Mouse (Mus musculus) intestine, embryonic 15.5 days (tissue): Measurements from ENCODE around the gene Immp2l. TPM values are rescaled to one million over a fixed set of nuclear protein-coding genes. Genes with fewer than 3 reads are reported as not detected.

Experiments
- ATAC-seq: fragments of 200-750 bp; cut with Nextera tagmentation; 2 replicates; pipeline ENCODE4 v1.8.0; 2017; ENCODE audit warnings: moderate TSS enrichment, moderate library complexity
- H3K27ac ChIP-seq: fragments of 300-500 bp; sonication (generic); 2 replicates; pipeline ENCODE4 v1.5.1; 2015; ENCODE audit warnings: mild to moderate bottlenecking, inconsistent platforms
- H3K27me3 ChIP-seq: fragments of 300-500 bp; sonication (generic); replicated peaks from 2 replicates; pipeline ENCODE4 v1.6.1; 2015; ENCODE audit warnings: inconsistent platforms
- H3K36me3 ChIP-seq: fragments of 300-500 bp; sonication (generic); 2 replicates; pipeline ENCODE4 v1.6.1; 2015; ENCODE audit warnings: inconsistent platforms
- H3K4me1 ChIP-seq: fragments of 300-500 bp; sonication (generic); replicated peaks from 2 replicates; pipeline ENCODE4 v1.6.1; 2015; ENCODE audit warnings: inconsistent platforms
- H3K4me2 ChIP-seq: fragments of 300-500 bp; sonication (generic); replicated peaks from 2 replicates; pipeline ENCODE4 v1.6.1; 2015; ENCODE audit warnings: mild to moderate bottlenecking, inconsistent platforms
- H3K4me3 ChIP-seq: fragments of 300-500 bp; sonication (generic); replicated peaks from 2 replicates; pipeline ENCODE4 v1.5.1; 2015; ENCODE audit warnings: inconsistent platforms
- H3K9ac ChIP-seq: fragments of 300-500 bp; sonication (generic); 2 replicates; pipeline ENCODE4 v1.6.1; 2015; ENCODE audit warnings: inconsistent platforms
- H3K9me3 ChIP-seq: fragments of 300-500 bp; sonication (generic); 2 replicates; pipeline ENCODE4 v1.6.1; 2016; ENCODE audit warnings: inconsistent platforms
- WGBS: fragments of 180-500 bp; shearing (Covaris S2); methylation state at CpG from one replicate; pipeline ENCODE4 v1.1.7; 2015; 5-methylcytosine and 5-hydroxymethylcytosine counted together
- polyA plus RNA-seq: library from polyadenylated mRNA; unstranded; fragments of >200 nt; fragmentation: Nextera tagmentation; extraction: Ambion mirVana; gene quantifications from 2 replicates; pipeline ENCODE4 v1.2.1, GENCODE M21; 2015

The Immp2l gene
- polyA plus RNA-seq, 1 experiment from 2014 or later, result 27.7 TPM

DNA sequence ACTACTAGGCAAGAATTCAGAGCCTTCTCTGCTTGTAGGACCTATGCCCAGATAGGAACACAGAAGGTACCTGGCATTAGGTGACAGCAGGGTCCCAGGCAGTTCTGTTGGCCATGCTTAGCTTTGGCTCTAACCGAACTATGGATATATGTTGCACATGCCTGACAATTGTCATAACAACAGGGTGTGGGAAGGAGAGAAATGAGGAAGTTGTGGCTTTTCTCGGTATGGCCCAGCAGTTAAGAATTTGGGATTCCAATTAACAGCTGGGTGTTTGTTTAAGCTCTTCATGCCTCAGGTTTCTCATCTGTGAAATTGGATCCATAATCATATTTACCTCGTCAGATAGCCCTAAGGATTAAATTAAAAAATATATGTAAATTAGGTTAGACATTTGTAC lies 854.6 kb downstream of the Immp2l start:
- Histone ChIP-seq H3K27me3 (no peaks in the 10 kb centered on the region), H3K4me2 (no peak overlapping the region), H3K36me3 (no peaks in the 10 kb centered on the region), H3K27ac (no peak overlapping the region), H3K4me1 (no peaks in the 10 kb centered on the region), H3K9ac (no peak overlapping the region), H3K4me3 (no peak overlapping the region), H3K9me3 (no peaks in the 10 kb centered on the region)
- 70% methylated on average over 3 of the region's 3 CpGs for WGBS
- ATAC-seq, result no peak

DNA sequence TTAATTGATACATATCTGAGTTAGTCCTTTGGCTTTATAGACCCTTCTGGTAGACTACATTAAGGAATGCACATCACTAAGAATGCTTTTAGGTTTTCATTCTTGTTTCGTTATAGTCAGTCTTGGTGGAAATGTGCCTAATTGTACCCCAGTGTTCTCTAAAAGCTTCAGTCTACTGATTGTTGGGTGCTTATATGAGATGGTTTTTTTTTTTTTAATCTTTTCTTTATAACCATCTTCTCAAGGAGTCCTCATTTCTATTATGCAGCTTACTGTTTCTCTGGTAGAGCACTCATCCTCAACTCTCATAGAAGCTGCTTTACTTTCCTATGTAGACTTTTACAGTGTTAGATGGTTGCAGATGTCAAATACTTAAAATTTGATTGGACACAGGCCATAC lies 855.1 kb downstream of the Immp2l start:
- Histone ChIP-seq H3K9me3 (no peaks in the 10 kb centered on the region), H3K27me3 (no peaks in the 10 kb centered on the region), H3K4me1 (no peaks in the 10 kb centered on the region), H3K36me3 (no peaks in the 10 kb centered on the region), H3K4me2 (no peak overlapping the region), H3K27ac (no peak overlapping the region), H3K9ac (no peak overlapping the region), H3K4me3 (no peak overlapping the region)
- no peak for ATAC-seq
- 95% methylated on average over 1 of the region's 1 CpGs for WGBS

DNA sequence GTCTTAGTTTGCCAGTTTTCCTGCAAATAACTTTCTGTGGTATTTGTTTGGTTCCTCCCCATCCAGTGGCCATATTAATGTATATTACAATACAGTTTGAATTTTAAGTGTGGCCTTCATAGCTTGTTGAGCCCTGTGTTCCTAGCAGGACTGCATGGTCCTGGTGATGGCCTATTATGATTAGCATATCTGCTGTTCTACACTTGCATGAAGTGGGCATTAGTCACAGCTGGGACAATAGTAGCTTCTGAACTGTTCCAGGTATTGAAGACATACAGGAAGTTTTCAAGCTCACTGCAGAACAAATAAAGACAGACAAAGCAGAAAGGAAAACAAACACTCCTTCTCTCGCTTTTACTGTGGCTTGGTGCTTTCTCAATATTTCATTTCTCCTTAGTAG lies 855.5 kb downstream of the Immp2l start:
- 74% methylated on average over 1 of the region's 1 CpGs for WGBS
- Histone ChIP-seq H3K9ac (no peak overlapping the region), H3K27me3 (no peaks in the 10 kb centered on the region), H3K9me3 (no peaks in the 10 kb centered on the region), H3K4me2 (no peak overlapping the region), H3K36me3 (no peaks in the 10 kb centered on the region), H3K27ac (no peak overlapping the region), H3K4me1 (no peaks in the 10 kb centered on the region), H3K4me3 (no peak overlapping the region)
- ATAC-seq, result no peak

DNA sequence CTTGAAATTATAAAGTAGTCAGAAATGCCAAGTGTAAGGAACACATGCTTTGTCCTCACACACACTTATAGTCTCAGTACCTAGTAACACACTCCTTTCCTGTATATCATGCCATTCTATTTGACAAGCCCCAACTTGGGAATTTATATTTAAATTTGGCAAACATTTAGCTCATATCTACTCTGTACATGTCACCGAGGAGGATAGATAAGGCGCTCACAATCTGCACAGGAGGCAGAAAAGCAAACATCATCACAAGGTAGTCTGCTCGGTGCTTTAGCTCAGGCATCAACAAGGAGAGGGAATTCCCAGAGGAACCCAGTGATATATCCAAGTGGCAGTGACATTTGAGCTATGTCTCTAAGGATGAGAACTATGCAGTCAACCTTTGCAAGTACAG lies 856.9 kb downstream of the Immp2l start:
- ATAC-seq, result no peak
- Histone ChIP-seq H3K36me3 (no peaks in the 10 kb centered on the region), H3K4me2 (no peak overlapping the region), H3K4me3 (no peak overlapping the region), H3K4me1 (no peaks in the 10 kb centered on the region), H3K27ac (no peak overlapping the region), H3K27me3 (no peaks in the 10 kb centered on the region), H3K9me3 (no peaks in the 10 kb centered on the region), H3K9ac (no peak overlapping the region)
- 65% methylated on average over 3 of the region's 3 CpGs for WGBS

DNA sequence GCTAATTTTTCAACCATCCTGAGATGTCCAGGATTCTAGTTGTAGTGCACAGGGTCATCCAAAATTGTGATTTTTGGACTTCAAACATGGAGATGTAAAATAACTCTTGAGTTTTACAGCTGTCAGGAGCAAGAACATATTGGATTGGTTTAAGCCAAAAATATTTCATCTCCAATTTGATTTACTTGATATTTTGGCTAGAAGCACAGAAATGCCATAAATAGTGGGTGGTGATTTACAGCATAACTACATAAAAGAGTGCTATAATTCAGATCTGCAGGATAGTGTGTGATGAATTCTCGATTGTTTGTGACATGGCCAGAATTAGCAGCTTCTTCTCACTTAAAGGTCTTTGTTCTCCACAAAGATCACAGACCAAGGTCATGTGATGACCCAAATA lies 884.1 kb downstream of the Immp2l start:
- Histone ChIP-seq H3K27me3 (no peaks in the 10 kb centered on the region), H3K9me3 (no peaks in the 10 kb centered on the region), H3K4me1 (no peaks in the 10 kb centered on the region), H3K4me2 (no peak overlapping the region), H3K36me3 (no peaks in the 10 kb centered on the region), H3K4me3 (no peak overlapping the region), H3K9ac (no peak overlapping the region), H3K27ac (no peak overlapping the region)
- ATAC-seq, result no peak
- WGBS, result 56% methylated on average over 1 of the region's 1 CpGs

DNA sequence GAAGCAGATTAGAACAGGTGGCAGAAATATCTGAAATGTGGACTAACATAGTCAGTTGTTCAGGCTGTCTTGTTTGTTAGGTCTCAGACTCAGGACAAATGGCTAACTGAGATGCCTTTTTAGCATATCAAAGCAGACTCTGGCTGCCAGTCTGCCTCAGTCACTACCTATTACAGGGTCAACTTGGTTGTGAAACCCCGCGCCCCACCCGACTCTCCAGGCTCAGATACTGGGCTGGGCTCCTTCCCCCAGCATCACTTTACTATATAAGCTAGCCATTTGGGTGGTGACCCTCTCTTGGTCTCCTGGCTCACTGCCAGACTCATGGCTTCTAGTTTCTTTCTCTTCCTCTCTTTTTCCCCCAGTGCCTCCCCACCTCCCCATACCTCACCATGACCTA lies 887.7 kb downstream of the Immp2l start:
- Histone ChIP-seq H3K27ac (no peak overlapping the region), H3K4me2 (no peak overlapping the region), H3K4me1 (no peaks in the 10 kb centered on the region), H3K36me3 (no peaks in the 10 kb centered on the region), H3K4me3 (no peak overlapping the region), H3K27me3 (no peaks in the 10 kb centered on the region), H3K9ac (no peak overlapping the region), H3K9me3 (no peaks in the 10 kb centered on the region)
- no peak for ATAC-seq
- 86% methylated on average over 3 of the region's 3 CpGs for WGBS

DNA sequence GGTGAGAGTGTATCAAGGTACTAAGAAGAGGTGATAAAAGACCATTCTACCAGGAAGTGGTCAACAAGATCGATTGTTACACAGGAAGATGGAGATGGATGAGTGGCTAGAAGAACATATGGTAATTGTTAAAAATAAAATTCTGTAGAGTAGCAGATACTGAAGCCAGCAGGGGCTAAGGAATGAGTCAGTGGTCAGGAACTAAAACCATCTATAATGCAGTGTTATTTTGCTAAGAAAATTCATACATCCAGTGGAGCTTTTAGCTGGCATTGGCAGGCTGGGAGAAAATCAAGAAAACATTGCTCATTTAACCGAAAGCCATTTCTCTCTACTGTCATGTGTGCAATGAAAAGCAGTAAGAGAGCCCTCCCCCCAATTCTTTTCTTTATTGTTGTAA lies 913.9 kb downstream of the Immp2l start:
- H3K36me3 ChIP-seq, result no peaks in the 10 kb centered on the region
- no peak overlapping the region for H3K4me2 ChIP-seq
- no peaks in the 10 kb centered on the region for H3K4me1 ChIP-seq
- 85% methylated on average over 2 of the region's 2 CpGs for WGBS
- H3K9ac ChIP-seq, result no peak overlapping the region
- H3K27ac ChIP-seq, result no peak overlapping the region
- no peaks in the 10 kb centered on the region for H3K27me3 ChIP-seq
- no peak overlapping the region for H3K4me3 ChIP-seq
- H3K9me3 ChIP-seq, result no peaks in the 10 kb centered on the region
- ATAC-seq, result no peak

DNA sequence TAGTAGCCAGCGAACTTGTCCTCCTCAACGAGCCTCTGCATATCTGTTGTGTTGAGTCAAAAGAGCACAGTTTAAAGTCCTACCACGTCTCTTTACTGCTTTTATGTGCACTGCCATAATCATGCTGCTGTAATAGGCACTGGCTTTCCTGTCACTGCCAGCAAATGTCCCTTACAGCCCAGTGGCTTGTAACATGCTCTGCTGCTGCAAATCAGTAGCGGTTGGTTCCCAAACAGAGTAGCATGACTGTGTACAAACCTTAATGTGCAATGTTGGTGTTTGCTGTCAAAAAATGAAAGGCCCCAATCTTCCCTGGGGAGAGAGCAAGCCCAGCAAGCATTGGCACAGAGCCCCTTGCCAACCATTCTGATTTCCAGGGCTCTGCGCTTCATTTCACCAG lies 918.0 kb downstream of the Immp2l start:
- no peak overlapping the region for H3K27ac ChIP-seq
- no peak overlapping the region for H3K4me3 ChIP-seq
- no peaks in the 10 kb centered on the region for H3K9me3 ChIP-seq
- no peak overlapping the region for H3K9ac ChIP-seq
- no peak overlapping the region for H3K4me2 ChIP-seq
- H3K4me1 ChIP-seq, result no peaks in the 10 kb centered on the region
- 88% methylated on average over 5 of the region's 5 CpGs for WGBS
- H3K36me3 ChIP-seq, result no peaks in the 10 kb centered on the region
- H3K27me3 ChIP-seq, result no peaks in the 10 kb centered on the region
- ATAC-seq, result no peak

DNA sequence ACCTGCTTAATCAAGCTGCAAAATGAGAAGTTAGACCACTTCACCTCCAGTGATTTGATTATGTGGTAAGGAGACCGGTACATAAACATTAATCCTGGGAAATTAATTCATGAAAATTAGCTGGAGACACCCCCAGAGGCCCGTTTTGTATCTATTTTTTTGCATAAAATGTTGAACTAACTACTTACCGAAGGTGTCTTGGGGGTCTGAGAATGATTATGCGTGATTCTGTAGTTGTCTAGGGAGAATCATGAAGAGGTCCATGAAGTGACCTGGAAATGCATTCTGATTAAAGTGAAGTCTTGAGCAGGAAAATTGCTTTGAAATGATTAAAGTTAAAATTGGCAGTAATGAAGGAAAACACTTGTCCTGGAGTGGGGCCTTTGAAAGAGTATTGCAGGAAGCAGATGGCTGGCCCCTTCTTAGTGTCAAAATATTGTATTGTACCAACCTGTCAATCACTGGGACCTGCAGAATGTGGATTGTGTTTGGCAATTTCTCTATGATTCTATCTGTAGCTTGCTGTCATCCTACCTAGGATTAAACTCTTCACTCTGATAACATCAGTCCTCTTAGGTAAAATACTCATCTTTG lies 920.3 kb downstream of the Immp2l start:
- Histone ChIP-seq H3K4me2 (no peak overlapping the region), H3K4me3 (no peak overlapping the region), H3K9me3 (no peaks in the 10 kb centered on the region), H3K9ac (no peak overlapping the region), H3K36me3 (no peaks in the 10 kb centered on the region), H3K27me3 (no peaks in the 10 kb centered on the region), H3K4me1 (no peaks in the 10 kb centered on the region), H3K27ac (no peak overlapping the region)
- no peak for ATAC-seq
- 76% methylated on average over 4 of the region's 4 CpGs for WGBS

DNA sequence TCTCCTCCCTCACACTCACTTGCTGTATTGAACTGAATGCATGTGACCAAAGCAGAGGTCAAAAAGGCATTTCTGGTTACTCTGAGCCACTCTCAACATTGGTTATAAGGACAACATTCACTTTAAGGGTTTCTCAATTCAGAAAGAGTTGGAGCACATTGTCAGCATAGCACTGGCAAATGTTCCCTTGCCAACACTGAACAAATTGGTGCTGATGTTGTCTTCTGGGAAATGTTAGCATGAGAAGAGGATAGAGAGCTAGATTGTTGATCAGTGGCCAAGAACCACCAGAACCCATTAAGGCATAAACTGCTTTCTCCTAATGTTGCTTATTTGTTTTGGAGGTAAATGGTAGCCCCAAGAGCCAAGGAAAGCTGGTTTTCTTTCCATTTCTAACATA lies 922.6 kb downstream of the Immp2l start:
- H3K9me3 ChIP-seq, result no peaks in the 10 kb centered on the region
- H3K4me1 ChIP-seq, result no peaks in the 10 kb centered on the region
- H3K27me3 ChIP-seq, result no peaks in the 10 kb centered on the region
- ATAC-seq, result no peak
- no peak overlapping the region for H3K4me3 ChIP-seq
- no peak overlapping the region for H3K9ac ChIP-seq
- H3K36me3 ChIP-seq, result no peaks in the 10 kb centered on the region
- H3K27ac ChIP-seq, result no peak overlapping the region
- H3K4me2 ChIP-seq, result no peak overlapping the region

DNA sequence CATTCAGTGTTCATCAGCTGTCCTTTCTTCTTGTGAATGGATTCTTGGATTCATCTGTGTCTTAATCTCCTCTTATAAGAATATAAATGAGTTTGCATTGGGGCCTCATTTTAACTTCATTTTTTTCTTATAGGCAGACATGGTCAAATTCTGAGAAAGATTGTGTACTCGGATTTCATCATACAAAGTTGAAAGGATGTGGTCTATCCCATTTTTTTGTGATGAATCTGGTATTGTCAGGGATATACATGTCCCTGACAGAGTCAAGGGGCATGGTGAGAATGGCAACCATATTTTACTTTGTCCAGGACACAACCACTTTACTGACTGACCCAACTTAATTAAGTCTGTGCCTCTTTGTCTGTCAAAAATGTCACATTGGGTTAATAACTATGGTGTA lies 925.5 kb downstream of the Immp2l start:
- H3K4me1 ChIP-seq, result no peaks in the 10 kb centered on the region
- no peak for ATAC-seq
- no peak overlapping the region for H3K27ac ChIP-seq
- H3K36me3 ChIP-seq, result no peaks in the 10 kb centered on the region
- WGBS, result 89% methylated on average over 1 of the region's 1 CpGs
- H3K4me2 ChIP-seq, result no peak overlapping the region
- no peaks in the 10 kb centered on the region for H3K27me3 ChIP-seq
- no peak overlapping the region for H3K9ac ChIP-seq
- no peak overlapping the region for H3K4me3 ChIP-seq
- H3K9me3 ChIP-seq, result no peaks in the 10 kb centered on the region

DNA sequence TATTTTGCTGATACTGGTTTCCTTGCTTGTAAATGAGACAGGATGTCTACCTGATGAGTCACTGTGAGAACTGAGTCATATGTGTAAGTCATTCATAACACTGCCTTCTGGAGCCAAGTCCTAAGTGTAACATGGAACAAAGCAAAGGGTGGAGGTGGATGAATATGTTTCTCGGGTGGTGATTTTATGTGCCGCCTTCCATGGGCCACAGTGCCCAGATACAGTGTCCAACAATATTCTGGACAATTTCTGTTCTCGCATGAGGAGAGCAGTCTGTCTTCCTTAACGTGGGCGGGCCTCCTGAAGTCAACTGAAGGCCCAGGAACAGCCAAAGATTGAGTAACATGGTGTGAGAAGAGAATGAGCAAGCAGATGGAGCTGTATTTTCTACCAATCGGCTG lies 926.0 kb downstream of the Immp2l start:
- WGBS, result 91% methylated on average over 6 of the region's 6 CpGs
- no peak for ATAC-seq

DNA sequence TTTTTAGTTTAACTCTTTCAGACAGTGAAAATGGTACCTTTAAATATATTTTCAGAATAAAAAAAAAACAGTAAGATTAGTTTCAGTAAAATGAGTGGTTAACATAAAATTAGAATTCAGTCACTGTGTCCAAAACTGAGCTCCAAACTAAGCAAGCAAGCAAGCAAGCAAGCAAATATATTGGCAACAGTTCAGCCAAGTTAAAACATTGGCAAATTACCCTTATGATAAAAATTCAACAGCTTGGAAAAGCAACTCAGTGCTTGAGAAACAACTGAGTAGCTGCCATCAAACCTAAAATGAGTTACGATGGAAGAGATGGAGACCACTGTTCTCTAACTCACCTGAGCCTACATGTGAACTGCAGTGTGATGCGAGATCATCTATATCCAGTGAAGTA lies 926.8 kb downstream of the Immp2l start:
- H3K4me1 ChIP-seq, result no peaks in the 10 kb centered on the region
- H3K9me3 ChIP-seq, result no peaks in the 10 kb centered on the region
- 95% methylated on average over 2 of the region's 2 CpGs for WGBS
- H3K4me2 ChIP-seq, result no peak overlapping the region
- no peaks in the 10 kb centered on the region for H3K36me3 ChIP-seq
- H3K27ac ChIP-seq, result no peak overlapping the region
- ATAC-seq, result no peak
- H3K4me3 ChIP-seq, result no peak overlapping the region
- H3K27me3 ChIP-seq, result no peaks in the 10 kb centered on the region
- H3K9ac ChIP-seq, result no peak overlapping the region

More for the DNA sequence above, 926.0 kb downstream of the Immp2l start:
- Histone ChIP-seq H3K4me2 (no peak overlapping the region), H3K9ac (no peak overlapping the region), H3K36me3 (no peaks in the 10 kb centered on the region), H3K27ac (no peak overlapping the region), H3K9me3 (no peaks in the 10 kb centered on the region), H3K4me3 (no peak overlapping the region), H3K27me3 (no peaks in the 10 kb centered on the region), H3K4me1 (no peaks in the 10 kb centered on the region)
